Mouse (Mus musculus) heart, embryonic 10.5 days (tissue): ENCODE measurements around the gene Axdnd1. TPM values are rescaled to one million over a fixed set of nuclear protein-coding genes. Genes with fewer than 3 reads are reported as not detected.

ENCODE experiments used
- DNase-seq: peaks from one replicate; pipeline ENCODE4 v3.0.0-alpha.2; 2017; ENCODE audit warnings: low spot score
- H3K27ac ChIP-seq: fragments of 300-500 bp; sonication (generic); 2 replicates; pipeline ENCODE4 v1.5.1; 2016; ENCODE audit warnings: mild to moderate bottlenecking
- H3K27me3 ChIP-seq: fragments of 300-500 bp; sonication (generic); 2 replicates; pipeline ENCODE4 v1.6.1; 2016; ENCODE audit warnings: mild to moderate bottlenecking; ENCODE audit not compliant: poor library complexity, insufficient read depth, severe bottlenecking
- H3K36me3 ChIP-seq: fragments of 300-500 bp; sonication (generic); 2 replicates; pipeline ENCODE4 v1.6.1; 2016; ENCODE audit warnings: mild to moderate bottlenecking, moderate library complexity
- H3K4me1 ChIP-seq: fragments of 300-500 bp; sonication (generic); 2 replicates; pipeline ENCODE4 v1.6.1; 2016; ENCODE audit warnings: mild to moderate bottlenecking
- H3K4me3 ChIP-seq: fragments of 300-500 bp; sonication (generic); 2 replicates; pipeline ENCODE4 v1.5.1; 2016; ENCODE audit warnings: mild to moderate bottlenecking, moderate library complexity
- H3K9me3 ChIP-seq: fragments of 300-500 bp; sonication (generic); 2 replicates; pipeline ENCODE4 v1.6.1; 2016; ENCODE audit warnings: mild to moderate bottlenecking, moderate library complexity
- WGBS: fragments of 180-500 bp; shearing (Covaris S2); methylation state at CpG from one replicate; pipeline ENCODE4 v1.1.7; 2016; 5-methylcytosine and 5-hydroxymethylcytosine counted together
- polyA plus RNA-seq: library from polyadenylated mRNA; unstranded; fragments of >200 nt; fragmentation: Nextera tagmentation; extraction: Ambion mirVana; gene quantifications from 2 replicates; pipeline ENCODE4 v1.2.1, GENCODE M21; 2016

The Axdnd1 gene
- polyA plus RNA-seq, 1 experiment from 2014 or later: 0.20 TPM

- DNase-seq: no peak
- Histone ChIP-seq H3K27me3 (no peaks in the 10 kb centered on the region), H3K9me3 (no peaks in the 10 kb centered on the region), H3K4me3 (no peak overlapping the region), H3K36me3 (no peaks in the 10 kb centered on the region), H3K27ac (no peak overlapping the region), H3K4me1 (no peaks in the 10 kb centered on the region)
- WGBS: 86% methylated on average over 3 of the region's 3 CpGs
Measured at GRCm38 (mm10) chr1:156381217-156381616, 39.7 kb downstream of the Axdnd1 start.

DNA sequence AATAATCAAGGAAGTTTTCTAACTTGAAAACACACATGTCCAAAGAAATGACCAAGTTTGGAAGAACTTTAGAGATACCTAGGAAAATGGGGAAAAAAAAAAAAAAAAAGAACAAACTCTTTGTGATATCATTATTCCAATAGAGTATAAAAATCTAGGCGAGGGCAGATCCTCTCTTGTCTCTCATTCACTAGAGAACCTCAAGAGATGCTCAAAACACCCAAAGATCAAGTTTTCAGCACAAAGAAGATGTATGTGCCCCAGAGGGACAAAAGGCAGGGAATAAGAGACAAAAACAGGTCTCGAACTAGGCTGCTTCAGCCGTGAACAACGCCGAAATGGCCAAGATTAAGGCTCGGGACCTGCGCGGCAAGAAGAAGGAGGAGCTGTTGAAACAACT is 55.2 kb downstream of the Axdnd1 start, which contains the start of gene Gm2000:
Gene Gm2000 (plus strand): TSS at position 301 of the 400 bp plus-strand sequence.
- Histone ChIP-seq H3K4me1 (no peaks in the 10 kb centered on the region), H3K4me3 (no peak within 1 kb of the TSS), H3K27me3 (no peaks in the 10 kb centered on the region), H3K9me3 (0 out of 2 replicates have a peak, but pooled peaks cover 4% of the 10 kb centered on the region), H3K36me3 (no peaks in the 10 kb centered on the region), H3K27ac (no peak within 1 kb of the TSS)
- 85% methylated on average over 8 of the region's 8 CpGs for WGBS
- no peak for DNase-seq

GRCm38 (mm10) chr1:156352466-156352865 is 68.5 kb downstream of the Axdnd1 start:
- H3K36me3 ChIP-seq: no peaks in the 10 kb centered on the region
- H3K27ac ChIP-seq: no peak overlapping the region
- no peak for DNase-seq
- no peaks in the 10 kb centered on the region for H3K9me3 ChIP-seq
- 0 out of 2 replicates have a peak, but pooled peaks cover 3% of the 10 kb centered on the region for H3K4me1 ChIP-seq
- H3K4me3 ChIP-seq: no peak overlapping the region
- H3K27me3 ChIP-seq: no peaks in the 10 kb centered on the region
- 85% methylated on average over 2 of the region's 2 CpGs for WGBS

- H3K9me3 ChIP-seq: no peaks in the 10 kb centered on the region
- WGBS: 78% methylated on average over 4 of the region's 4 CpGs
- no peak for DNase-seq
- no peak overlapping the region for H3K4me3 ChIP-seq
- no peak overlapping the region for H3K27ac ChIP-seq
- H3K36me3 ChIP-seq: no peaks in the 10 kb centered on the region
- H3K4me1 ChIP-seq: 0 out of 2 replicates have a peak, but pooled peaks cover 3% of the 10 kb centered on the region
- no peaks in the 10 kb centered on the region for H3K27me3 ChIP-seq
Measured at GRCm38 (mm10) chr1:156350441-156350840, 70.5 kb downstream of the Axdnd1 start.

DNA sequence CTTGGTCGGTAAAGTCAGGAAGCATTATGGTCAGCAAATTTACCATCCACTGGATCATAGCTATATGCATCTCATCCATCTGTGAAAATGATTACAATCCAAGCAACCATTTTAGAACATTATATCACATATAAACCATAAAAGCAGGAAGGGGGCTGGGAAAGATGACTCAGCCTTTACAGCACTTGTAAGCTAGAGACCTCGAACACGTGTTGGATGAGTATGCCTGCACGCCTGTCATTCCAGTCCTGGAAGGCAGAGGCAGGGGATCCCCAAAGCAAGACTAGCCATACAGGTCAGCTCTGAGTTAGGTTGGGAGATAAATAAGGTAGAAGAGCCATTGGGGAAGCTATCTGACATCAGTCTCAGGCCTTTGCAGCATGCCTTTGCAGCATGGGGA is 71.9 kb downstream of the Axdnd1 start:
- no peaks in the 10 kb centered on the region for H3K9me3 ChIP-seq
- H3K36me3 ChIP-seq: no peaks in the 10 kb centered on the region
- no peak overlapping the region for H3K27ac ChIP-seq
- WGBS: 74% methylated on average over 4 of the region's 4 CpGs
- no peak for DNase-seq
- no peak overlapping the region for H3K4me3 ChIP-seq
- H3K4me1 ChIP-seq: 0 out of 2 replicates have a peak, but pooled peaks cover 9% of the 10 kb centered on the region
- no peaks in the 10 kb centered on the region for H3K27me3 ChIP-seq

DNA sequence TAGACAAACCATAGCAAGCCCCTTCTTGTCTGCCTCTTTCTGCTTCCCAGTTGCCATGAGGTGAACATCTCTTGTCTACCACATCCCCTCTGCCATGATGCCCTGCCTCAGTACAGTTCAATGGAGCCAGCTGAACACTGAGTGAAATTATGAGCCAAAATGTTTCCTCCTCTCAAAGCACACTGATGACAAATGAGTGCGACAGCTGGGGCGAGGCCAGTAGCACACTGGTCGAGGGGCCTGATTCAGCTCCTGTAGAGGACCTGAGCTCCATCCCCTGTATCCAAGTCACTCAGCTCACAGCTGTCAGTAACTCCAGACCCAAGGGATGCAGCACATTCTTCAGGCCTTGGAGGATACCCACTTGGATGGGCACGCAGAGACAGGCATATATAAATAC is 75.3 kb downstream of the Axdnd1 start:
- 84% methylated on average over 4 of the region's 4 CpGs for whole genome bisulfite sequencing
- DNase-seq: no peak
- Histone ChIP-seq H3K4me3 (no peak overlapping the region), H3K9me3 (no peaks in the 10 kb centered on the region), H3K4me1 (0 out of 2 replicates have a peak, but pooled peaks cover 9% of the 10 kb centered on the region), H3K27me3 (no peaks in the 10 kb centered on the region), H3K27ac (no peak overlapping the region), H3K36me3 (no peaks in the 10 kb centered on the region)

DNA sequence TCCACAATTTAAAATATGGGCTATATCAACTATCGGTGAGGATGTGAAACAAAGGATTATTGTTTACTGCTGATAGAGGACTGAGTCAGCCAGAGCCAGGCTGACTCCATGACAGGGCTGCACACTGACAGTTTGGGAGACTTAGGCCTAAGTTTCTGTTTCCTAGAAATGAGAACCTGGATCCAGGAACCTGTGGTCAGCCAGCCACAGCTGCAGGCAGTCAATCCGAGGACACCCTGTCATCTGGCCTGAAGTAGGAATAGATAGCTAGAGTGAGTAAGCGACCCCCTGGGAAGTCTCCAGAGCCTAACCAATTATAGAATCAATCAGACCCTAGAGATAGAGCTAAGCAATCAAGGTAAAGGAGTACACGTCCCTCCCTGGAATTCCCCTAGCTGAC is 76.5 kb downstream of the Axdnd1 start:
- Histone ChIP-seq H3K27me3 (no peaks in the 10 kb centered on the region), H3K27ac (no peak overlapping the region), H3K4me3 (no peak overlapping the region), H3K4me1 (0 out of 2 replicates have a peak, but pooled peaks cover 9% of the 10 kb centered on the region), H3K36me3 (no peaks in the 10 kb centered on the region), H3K9me3 (no peaks in the 10 kb centered on the region)
- WGBS: 39% methylated on average over 4 of the region's 4 CpGs
- DNase-seq: no peak

DNA sequence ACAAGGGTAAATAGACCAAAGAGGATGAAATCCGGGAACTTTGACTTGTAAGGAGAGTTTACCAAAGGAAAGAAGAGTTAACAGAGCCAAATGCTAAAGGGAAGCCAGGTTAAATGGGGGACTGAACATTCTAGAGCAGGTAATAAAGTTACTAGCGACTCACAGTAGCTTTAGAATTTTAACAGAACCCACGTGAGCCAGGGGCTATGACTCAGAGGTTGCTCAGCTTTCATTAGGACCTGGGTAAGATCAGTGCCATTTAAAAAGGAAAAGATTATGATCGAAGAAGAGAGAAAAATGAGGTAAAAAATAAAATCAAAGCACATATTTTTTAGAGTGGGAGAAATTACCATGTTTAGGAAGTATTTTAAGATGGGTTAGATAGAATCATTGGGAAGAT is 80.1 kb downstream of the Axdnd1 start:
- Histone ChIP-seq H3K4me1 (0 out of 2 replicates have a peak, but pooled peaks cover 5% of the 10 kb centered on the region), H3K36me3 (no peaks in the 10 kb centered on the region), H3K9me3 (no peaks in the 10 kb centered on the region), H3K4me3 (no peak overlapping the region), H3K27ac (no peak overlapping the region), H3K27me3 (no peaks in the 10 kb centered on the region)
- WGBS: 71% methylated on average over 4 of the region's 4 CpGs
- DNase-seq: no peak

- Histone ChIP-seq H3K36me3 (no peaks in the 10 kb centered on the region), H3K27ac (no peak overlapping the region), H3K9me3 (no peaks in the 10 kb centered on the region), H3K4me3 (no peak overlapping the region), H3K4me1 (no peaks in the 10 kb centered on the region), H3K27me3 (no peaks in the 10 kb centered on the region)
- WGBS: 81% methylated on average over 9 of the region's 9 CpGs
- DNase-seq: no peak
Measured at GRCm38 (mm10) chr1:156323126-156323525, 97.8 kb downstream of the Axdnd1 start.

GRCm38 (mm10) chr1:156310630-156311029 is 110.3 kb downstream of the Axdnd1 start, which contains the start of gene Nphs2:
Gene Nphs2 (plus strand): TSS chr1:156310727.
- no peak for DNase-seq
- no peaks in the 10 kb centered on the region for H3K9me3 ChIP-seq
- no peak within 1 kb of the TSS for H3K27ac ChIP-seq
- no peaks in the 10 kb centered on the region for H3K36me3 ChIP-seq
- peaks cover 70% of the 10 kb centered on the region for H3K27me3 ChIP-seq
- H3K4me3 ChIP-seq: peak within 1 kb of the TSS; percentile 53
- H3K4me1 ChIP-seq: peaks cover 6% of the 10 kb centered on the region
- 3% methylated on average over 29 of the region's 29 CpGs for WGBS

DNA sequence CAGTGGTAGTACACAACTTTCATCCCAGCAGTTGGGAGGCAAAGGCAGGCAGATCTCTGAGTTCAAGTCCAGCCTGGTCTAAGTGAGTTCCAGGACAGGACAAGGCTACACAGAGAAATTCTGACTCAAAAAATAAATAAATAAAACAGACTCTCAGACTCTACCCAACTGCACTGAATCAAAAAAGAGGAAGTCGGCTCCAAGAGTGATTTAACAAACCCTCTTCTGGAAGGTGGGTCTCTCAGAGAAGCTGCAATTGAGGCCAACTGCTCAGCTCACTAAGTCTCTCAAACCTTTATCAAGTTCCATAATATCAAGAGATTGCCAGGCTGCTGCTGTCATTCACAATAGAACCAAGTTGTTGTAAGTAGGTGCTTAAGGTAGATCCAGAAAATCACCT is 112.4 kb downstream of the Axdnd1 start:
- Histone ChIP-seq H3K27me3 (peaks cover 90% of the 10 kb centered on the region), H3K9me3 (no peaks in the 10 kb centered on the region), H3K27ac (no peak overlapping the region), H3K36me3 (no peaks in the 10 kb centered on the region), H3K4me3 (no peak overlapping the region), H3K4me1 (peaks cover 6% of the 10 kb centered on the region)
- DNase-seq: no peak
- 64% methylated on average over 1 of the region's 1 CpGs for WGBS

GRCm38 (mm10) chr1:156302911-156303749 is 117.8 kb downstream of the Axdnd1 start, which contains the start of gene Tdrd5:
Gene Tdrd5 (minus strand): TSS chr1:156303664.
- DNase-seq: no peak
- WGBS: under 1% methylated on average over 81 of the region's 85 CpGs
- H3K27ac ChIP-seq: peak within 1 kb of the TSS; percentile 73
- no peaks in the 10 kb centered on the region for H3K36me3 ChIP-seq
- H3K27me3 ChIP-seq: peaks cover 79% of the 10 kb centered on the region
- H3K4me3 ChIP-seq: peak within 1 kb of the TSS; percentile 73
- peaks cover 8% of the 10 kb centered on the region; the same call in 1 of the 2 replicates for H3K4me1 ChIP-seq
- H3K9me3 ChIP-seq: no peaks in the 10 kb centered on the region

GRCm38 (mm10) chr1:156290016-156290415 is 130.9 kb downstream of the Axdnd1 start:
- no peaks in the 10 kb centered on the region for H3K9me3 ChIP-seq
- no peak overlapping the region for H3K27ac ChIP-seq
- H3K27me3 ChIP-seq: no peaks in the 10 kb centered on the region
- no peak for DNase-seq
- 88% methylated on average over 6 of the region's 6 CpGs for WGBS
- no peaks in the 10 kb centered on the region for H3K36me3 ChIP-seq
- 0 out of 2 replicates have a peak, but pooled peaks cover under 1% of the 10 kb centered on the region for H3K4me1 ChIP-seq
- no peak overlapping the region for H3K4me3 ChIP-seq
